Mouse (Mus musculus) hindbrain, embryonic 14.5 days (tissue): Measurements from ENCODE around the gene Mobp. TPM values are rescaled to one million over a fixed set of nuclear protein-coding genes. Genes with fewer than 3 reads are reported as not detected.
A peak's percentile ranks its signal among the peaks of the same experiment; 100 is the strongest.

Experiments
- ATAC-seq: fragments of 200-750 bp; cut with Nextera tagmentation; 2 replicates; pipeline ENCODE4 v1.8.0; 2017; ENCODE audit warnings: moderate number of reproducible peaks, mild to moderate bottlenecking, moderate TSS enrichment, moderate library complexity; ENCODE audit not compliant: low FRiP score
- DNase-seq: peaks from one replicate; pipeline ENCODE4 v3.0.0-alpha.2; 2015; ENCODE audit warnings: low spot score
- H3K27ac ChIP-seq: fragments of 300-500 bp; sonication (generic); 2 replicates; pipeline ENCODE4 v1.5.1; 2014; ENCODE audit warnings: mild to moderate bottlenecking, moderate library complexity
- H3K27me3 ChIP-seq: fragments of 300-500 bp; sonication (generic); 2 replicates; pipeline ENCODE4 v1.6.1; 2014; ENCODE audit warnings: mild to moderate bottlenecking, low read length, mixed read lengths; ENCODE audit not compliant: control insufficient read depth, insufficient read depth
- H3K36me3 ChIP-seq: fragments of 300-500 bp; sonication (generic); replicated peaks from 2 replicates; pipeline ENCODE4 v1.6.1; 2014; ENCODE audit not compliant: control insufficient read depth, insufficient read depth
- H3K4me1 ChIP-seq: fragments of 300-500 bp; sonication (generic); replicated peaks from 2 replicates; pipeline ENCODE4 v1.6.1; 2014; ENCODE audit warnings: antibody characterized with exemption, low read length, mixed read lengths; ENCODE audit not compliant: control insufficient read depth, insufficient read depth
- H3K4me2 ChIP-seq: fragments of 300-500 bp; sonication (generic); replicated peaks from 2 replicates; pipeline ENCODE4 v1.6.1; 2014; ENCODE audit warnings: mild to moderate bottlenecking, moderate library complexity
- H3K4me3 ChIP-seq: fragments of 300-500 bp; sonication (generic); replicated peaks from 2 replicates; pipeline ENCODE4 v1.5.1; 2014; ENCODE audit warnings: mild to moderate bottlenecking, low read length
- H3K9ac ChIP-seq: fragments of 300-500 bp; sonication (generic); 2 replicates; pipeline ENCODE4 v1.6.1; 2014
- H3K9me3 ChIP-seq: fragments of 300-500 bp; sonication (generic); 2 replicates; pipeline ENCODE4 v1.6.1; 2016; ENCODE audit warnings: low read length; ENCODE audit not compliant: control insufficient read depth
- WGBS: fragments of 180-500 bp; shearing (Covaris S2); extraction: QIAGEN DNeasy Blood & Tissue Kit; methylation state at CpG from one replicate; pipeline ENCODE4 v1.1.7; 2014; 5-methylcytosine and 5-hydroxymethylcytosine counted together
- polyA plus RNA-seq: library from polyadenylated mRNA; unstranded; fragments of >200 nt; fragmentation: Nextera tagmentation; extraction: Ambion mirVana; gene quantifications from 2 replicates; pipeline ENCODE4 v1.2.1, GENCODE M21; 2014

The Mobp gene
- polyA plus RNA-seq, 1 experiment from 2014 or later, result 0.15 TPM

- ATAC-seq, result no peak
- H3K4me1 ChIP-seq, result peaks cover 11% of the 10 kb centered on the region
- H3K4me3 ChIP-seq, result no peak overlapping the region
- no peaks in the 10 kb centered on the region for H3K27me3 ChIP-seq
- DNase-seq, result no peak
- H3K36me3 ChIP-seq, result peaks cover 41% of the 10 kb centered on the region
- H3K4me2 ChIP-seq, result no peak overlapping the region
- WGBS, result 47% methylated on average over 8 of the region's 8 CpGs
- H3K9ac ChIP-seq, result no peak overlapping the region
- no peak overlapping the region for H3K27ac ChIP-seq
- H3K9me3 ChIP-seq, result no peaks in the 10 kb centered on the region
These were observed 16.3 kb upstream of the Mobp start for GRCm38 (mm10) chr9:120132980-120133754.

- no peak overlapping the region for H3K4me2 ChIP-seq
- H3K4me1 ChIP-seq, result peaks cover 5% of the 10 kb centered on the region
- H3K36me3 ChIP-seq, result peaks cover 39% of the 10 kb centered on the region
- H3K9ac ChIP-seq, result no peak overlapping the region
- DNase-seq, result no peak
- H3K4me3 ChIP-seq, result no peak overlapping the region
- ATAC-seq, result no peak
- no peak overlapping the region for H3K27ac ChIP-seq
- H3K9me3 ChIP-seq, result no peaks in the 10 kb centered on the region
- WGBS, result 61% methylated on average over 6 of the region's 6 CpGs
- no peaks in the 10 kb centered on the region for H3K27me3 ChIP-seq
These were observed 15.6 kb upstream of the Mobp start for GRCm38 (mm10) chr9:120133755-120134475.

- H3K36me3 ChIP-seq, result peaks cover 32% of the 10 kb centered on the region
- H3K27ac ChIP-seq, result no peak overlapping the region
- H3K4me3 ChIP-seq, result no peak overlapping the region
- DNase-seq (no peak), ATAC-seq (no peak; the same call in 1 of the 2 replicates)
- H3K27me3 ChIP-seq, result no peaks in the 10 kb centered on the region
- no peak overlapping the region for H3K4me2 ChIP-seq
- no peaks in the 10 kb centered on the region for H3K9me3 ChIP-seq
- H3K9ac ChIP-seq, result no peak overlapping the region
- 85% methylated on average over 13 of the region's 13 CpGs for WGBS
- no peaks in the 10 kb centered on the region for H3K4me1 ChIP-seq
These were observed 14.9 kb upstream of the Mobp start for GRCm38 (mm10) chr9:120134529-120135160.

GRCm38 (mm10) chr9:120135454-120135853 is 14.1 kb upstream of the Mobp start:
- no peak overlapping the region for H3K4me2 ChIP-seq
- peaks cover 25% of the 10 kb centered on the region for H3K36me3 ChIP-seq
- WGBS, result 89% methylated on average over 11 of the region's 11 CpGs

GRCm38 (mm10) chr9:120140652-120141051 is 8.9 kb upstream of the Mobp start:
- ATAC-seq (peak; percentile 81), DNase-seq (peak; percentile 90)
- Histone ChIP-seq H3K9me3 (no peaks in the 10 kb centered on the region), H3K4me1 (no peaks in the 10 kb centered on the region), H3K4me2 (no peak overlapping the region), H3K9ac (no peak overlapping the region), H3K27ac (no peak overlapping the region), H3K36me3 (no peaks in the 10 kb centered on the region), H3K4me3 (no peak overlapping the region), H3K27me3 (no peaks in the 10 kb centered on the region)
- 11% methylated on average over 4 of the region's 4 CpGs for WGBS

More at GRCm38 (mm10) chr9:120135454-120135853, 14.1 kb upstream of the Mobp start:
- H3K27ac ChIP-seq, result no peak overlapping the region
- H3K4me3 ChIP-seq, result no peak overlapping the region
- no peak overlapping the region for H3K9ac ChIP-seq
- no peaks in the 10 kb centered on the region for H3K27me3 ChIP-seq
- no peak for DNase-seq
- no peaks in the 10 kb centered on the region for H3K4me1 ChIP-seq
- no peak for ATAC-seq
- no peaks in the 10 kb centered on the region for H3K9me3 ChIP-seq

- H3K4me2 ChIP-seq, result no peak overlapping the region
- no peak overlapping the region for H3K27ac ChIP-seq
- no peaks in the 10 kb centered on the region for H3K4me1 ChIP-seq
- H3K4me3 ChIP-seq, result no peak overlapping the region
- ATAC-seq (no peak), DNase-seq (no peak)
- 87% methylated on average over 13 of the region's 13 CpGs for WGBS
- H3K9ac ChIP-seq, result no peak overlapping the region
- no peaks in the 10 kb centered on the region for H3K36me3 ChIP-seq
- no peaks in the 10 kb centered on the region for H3K27me3 ChIP-seq
- no peaks in the 10 kb centered on the region for H3K9me3 ChIP-seq
These were observed 5.0 kb upstream of the Mobp start for GRCm38 (mm10) chr9:120144474-120144873.

- no peak overlapping the region for H3K27ac ChIP-seq
- no peaks in the 10 kb centered on the region for H3K9me3 ChIP-seq
- no peaks in the 10 kb centered on the region for H3K36me3 ChIP-seq
- no peaks in the 10 kb centered on the region for H3K27me3 ChIP-seq
- no peak for ATAC-seq
- H3K4me1 ChIP-seq, result no peaks in the 10 kb centered on the region
- DNase-seq, result no peak
- WGBS, result 83% methylated on average over 5 of the region's 5 CpGs
- no peak overlapping the region for H3K9ac ChIP-seq
- H3K4me3 ChIP-seq, result no peak overlapping the region
- no peak overlapping the region for H3K4me2 ChIP-seq
These were observed 1.6 kb downstream of the Mobp start for GRCm38 (mm10) chr9:120151152-120151551.

GRCm38 (mm10) chr9:120151906-120152399 is 2.4 kb downstream of the Mobp start:
- Histone ChIP-seq H3K27me3 (no peaks in the 10 kb centered on the region), H3K4me1 (no peaks in the 10 kb centered on the region), H3K36me3 (no peaks in the 10 kb centered on the region), H3K27ac (no peak overlapping the region), H3K4me2 (no peak overlapping the region), H3K9me3 (no peaks in the 10 kb centered on the region), H3K4me3 (no peak overlapping the region), H3K9ac (no peak overlapping the region)
- DNase-seq, result no peak
- 76% methylated on average over 12 of the region's 12 CpGs for WGBS
- ATAC-seq, result no peak

GRCm38 (mm10) chr9:120158047-120158446 is 8.5 kb downstream of the Mobp start:
- peak overlapping the region; percentile 28; the same call in 1 of the 2 replicates for H3K27ac ChIP-seq
- no peaks in the 10 kb centered on the region for H3K27me3 ChIP-seq
- ATAC-seq, result no peak
- no peak overlapping the region for H3K9ac ChIP-seq
- no peak for DNase-seq
- no peak overlapping the region for H3K4me2 ChIP-seq
- H3K9me3 ChIP-seq, result no peaks in the 10 kb centered on the region
- no peaks in the 10 kb centered on the region for H3K36me3 ChIP-seq
- no peak overlapping the region for H3K4me3 ChIP-seq
- H3K4me1 ChIP-seq, result no peaks in the 10 kb centered on the region; the same call in 1 of the 2 replicates
- WGBS, result 40% methylated on average over 4 of the region's 4 CpGs
